Mouse (Mus musculus) MN1 (cell line): Measurements from ENCODE around the gene Ankrd17.
A peak's percentile ranks its signal among the peaks of the same experiment; 100 is the strongest.

Source experiments
- DNase-seq: peaks from one replicate; pipeline ENCODE4 v3.0.0-alpha.2; 2016; ENCODE audit warnings: low spot score

Gene Ankrd17

GRCm38 (mm10) chr5:90217791-90218190 is 148.6 kb downstream of the Ankrd17 start:
- DNase-seq: no peak

- DNase-seq: no peak
Observed at GRCm38 (mm10) chr5:90217226-90217625, 149.2 kb downstream of the Ankrd17 start.

- DNase-seq: no peak
Observed at GRCm38 (mm10) chr5:90213356-90213755, 153.0 kb downstream of the Ankrd17 start.

GRCm38 (mm10) chr5:90203168-90203567 is 163.2 kb downstream of the Ankrd17 start:
- peak; percentile 65 for DNase-seq

- no peak for DNase-seq
Observed at GRCm38 (mm10) chr5:90202447-90203117, 163.8 kb downstream of the Ankrd17 start.

- no peak for DNase-seq
Observed at GRCm38 (mm10) chr5:90199922-90200632, 166.3 kb downstream of the Ankrd17 start.

- DNase-seq: peak; percentile 60
Observed at GRCm38 (mm10) chr5:90194831-90195230, 171.5 kb downstream of the Ankrd17 start.

- no peak for DNase-seq
Observed at GRCm38 (mm10) chr5:90182782-90183181, 183.6 kb downstream of the Ankrd17 start.

- no peak for DNase-seq
Observed at GRCm38 (mm10) chr5:90179094-90179493, 187.3 kb downstream of the Ankrd17 start.

GRCm38 (mm10) chr5:90178116-90178515 is 188.3 kb downstream of the Ankrd17 start:
- no peak for DNase-seq
